Mouse (Mus musculus): Measurements from ENCODE around the gene Prss16. TPM values are rescaled to one million over a fixed set of nuclear protein-coding genes. Genes with fewer than 3 reads are reported as not detected.
A peak's percentile ranks its signal among the peaks of the same experiment; 100 is the strongest.

The Prss16 gene
- polyA plus RNA-seq, 1 experiment from 2014 or later: not detected

GRCm38 (mm10) chr13:21999147-21999546 lies 10.4 kb downstream of the Prss16 start:
- DNase-seq (ENCODE audit: low spot score): no peak
- H3K4me3 ChIP-seq (replicated peaks; ENCODE audit: low read length): no peak overlapping the region
- H3K36me3 ChIP-seq (replicated peaks; ENCODE audit: control insufficient read depth, insufficient read depth): no peaks in the 10 kb centered on the region
- no peaks in the 10 kb centered on the region for H3K4me1 ChIP-seq (replicated peaks; ENCODE audit: control insufficient read depth, insufficient read depth, low read length)
- peaks cover 95% of the 10 kb centered on the region for H3K27me3 ChIP-seq (ENCODE audit: control insufficient read depth, insufficient read depth, low read length)
- ATAC-seq (ENCODE audit: low FRiP score): no peak
- WGBS: 31% methylated on average over 4 of the region's 4 CpGs
- H3K27ac ChIP-seq: no peak overlapping the region
- H3K9ac ChIP-seq: no peak overlapping the region
- H3K9me3 ChIP-seq (ENCODE audit: control insufficient read depth, low read length): no peaks in the 10 kb centered on the region
- no peak overlapping the region for H3K4me2 ChIP-seq (replicated peaks)

- no peaks in the 10 kb centered on the region for H3K4me1 ChIP-seq (replicated peaks; ENCODE audit: control insufficient read depth, insufficient read depth, low read length)
- H3K9ac ChIP-seq: no peak overlapping the region
- H3K9me3 ChIP-seq (ENCODE audit: control insufficient read depth, low read length): no peaks in the 10 kb centered on the region
- 33% methylated on average over 3 of the region's 3 CpGs for WGBS
- H3K27me3 ChIP-seq (ENCODE audit: control insufficient read depth, insufficient read depth, low read length): peaks cover 95% of the 10 kb centered on the region
- DNase-seq (ENCODE audit: low spot score) (no peak), ATAC-seq (ENCODE audit: low FRiP score) (no peak)
- no peak overlapping the region for H3K27ac ChIP-seq
- H3K4me2 ChIP-seq (replicated peaks): no peak overlapping the region
- no peak overlapping the region for H3K4me3 ChIP-seq (replicated peaks; ENCODE audit: low read length)
- no peaks in the 10 kb centered on the region for H3K36me3 ChIP-seq (replicated peaks; ENCODE audit: control insufficient read depth, insufficient read depth)
These were observed 11.1 kb downstream of the Prss16 start for GRCm38 (mm10) chr13:21998412-21998811.

- no peak overlapping the region for H3K4me2 ChIP-seq (replicated peaks)
- H3K4me1 ChIP-seq (replicated peaks; ENCODE audit: control insufficient read depth, insufficient read depth, low read length): no peaks in the 10 kb centered on the region
- WGBS: 8% methylated on average over 4 of the region's 4 CpGs
- DNase-seq (ENCODE audit: low spot score) (no peak), ATAC-seq (ENCODE audit: low FRiP score) (no peak)
- no peaks in the 10 kb centered on the region for H3K36me3 ChIP-seq (replicated peaks; ENCODE audit: control insufficient read depth, insufficient read depth)
- H3K27ac ChIP-seq: no peak overlapping the region
- no peaks in the 10 kb centered on the region for H3K9me3 ChIP-seq (ENCODE audit: control insufficient read depth, low read length)
- no peak overlapping the region for H3K4me3 ChIP-seq (replicated peaks; ENCODE audit: low read length)
- H3K27me3 ChIP-seq (ENCODE audit: control insufficient read depth, insufficient read depth, low read length): peaks cover 94% of the 10 kb centered on the region
- no peak overlapping the region for H3K9ac ChIP-seq
These were observed 11.7 kb downstream of the Prss16 start for GRCm38 (mm10) chr13:21997821-21998220.

- no peaks in the 10 kb centered on the region for H3K36me3 ChIP-seq (replicated peaks; ENCODE audit: control insufficient read depth, insufficient read depth)
- DNase-seq (ENCODE audit: low spot score) (no peak), ATAC-seq (ENCODE audit: low FRiP score) (no peak)
- 0 out of 2 replicates have a peak overlapping the region, but pooled peaks have one; percentile 21 for H3K4me2 ChIP-seq (replicated peaks)
- no peaks in the 10 kb centered on the region for H3K9me3 ChIP-seq (ENCODE audit: control insufficient read depth, low read length)
- peak overlapping the region; percentile 13; the same call in 1 of the 2 replicates for H3K4me3 ChIP-seq (replicated peaks; ENCODE audit: low read length)
- peaks cover 94% of the 10 kb centered on the region for H3K27me3 ChIP-seq (ENCODE audit: control insufficient read depth, insufficient read depth, low read length)
- no peaks in the 10 kb centered on the region for H3K4me1 ChIP-seq (replicated peaks; ENCODE audit: control insufficient read depth, insufficient read depth, low read length)
- H3K9ac ChIP-seq: no peak overlapping the region
- WGBS: 2% methylated on average over 21 of the region's 21 CpGs
- H3K27ac ChIP-seq: no peak overlapping the region
These were observed 12.2 kb downstream of the Prss16 start for GRCm38 (mm10) chr13:21997201-21997820.

- H3K27me3 ChIP-seq (ENCODE audit: control insufficient read depth, insufficient read depth, low read length): peaks cover 94% of the 10 kb centered on the region
- H3K4me3 ChIP-seq (replicated peaks; ENCODE audit: low read length): peak overlapping the region; percentile 13
- H3K9me3 ChIP-seq (ENCODE audit: control insufficient read depth, low read length): no peaks in the 10 kb centered on the region
- 2% methylated on average over 13 of the region's 13 CpGs for WGBS
- DNase-seq (ENCODE audit: low spot score): no peak
- no peaks in the 10 kb centered on the region for H3K36me3 ChIP-seq (replicated peaks; ENCODE audit: control insufficient read depth, insufficient read depth)
- no peak overlapping the region for H3K27ac ChIP-seq
- no peaks in the 10 kb centered on the region for H3K4me1 ChIP-seq (replicated peaks; ENCODE audit: control insufficient read depth, insufficient read depth, low read length)
- H3K9ac ChIP-seq: no peak overlapping the region
- no peak for ATAC-seq (ENCODE audit: low FRiP score)
- H3K4me2 ChIP-seq (replicated peaks): 0 out of 2 replicates have a peak overlapping the region, but pooled peaks have one; percentile 21
These were observed 12.7 kb downstream of the Prss16 start for GRCm38 (mm10) chr13:21996840-21997185.

GRCm38 (mm10) chr13:21996101-21996839 lies 13.3 kb downstream of the Prss16 start:
- Histone ChIP-seq H3K27me3 (ENCODE audit: control insufficient read depth, insufficient read depth, low read length) (peaks cover 94% of the 10 kb centered on the region), H3K4me3 (replicated peaks; ENCODE audit: low read length) (peak overlapping the region; percentile 13), H3K4me1 (replicated peaks; ENCODE audit: control insufficient read depth, insufficient read depth, low read length) (no peaks in the 10 kb centered on the region), H3K4me2 (replicated peaks) (peak overlapping the region; percentile 41), H3K36me3 (replicated peaks; ENCODE audit: control insufficient read depth, insufficient read depth) (no peaks in the 10 kb centered on the region), H3K9me3 (ENCODE audit: control insufficient read depth, low read length) (no peaks in the 10 kb centered on the region), H3K9ac (no peak overlapping the region), H3K27ac (no peak overlapping the region)
- peak; percentile 54 for DNase-seq (ENCODE audit: low spot score)
- no peak for ATAC-seq (ENCODE audit: low FRiP score)
- WGBS: 2% methylated on average over 12 of the region's 12 CpGs

GRCm38 (mm10) chr13:21995331-21995914 lies 14.1 kb downstream of the Prss16 start:
- Histone ChIP-seq H3K4me2 (replicated peaks) (peak overlapping the region; percentile 41), H3K9ac (no peak overlapping the region), H3K4me3 (replicated peaks; ENCODE audit: low read length) (peak overlapping the region; percentile 9; the same call in 1 of the 2 replicates), H3K36me3 (replicated peaks; ENCODE audit: control insufficient read depth, insufficient read depth) (no peaks in the 10 kb centered on the region), H3K27me3 (ENCODE audit: control insufficient read depth, insufficient read depth, low read length) (peaks cover 92% of the 10 kb centered on the region), H3K4me1 (replicated peaks; ENCODE audit: control insufficient read depth, insufficient read depth, low read length) (no peaks in the 10 kb centered on the region), H3K27ac (no peak overlapping the region), H3K9me3 (ENCODE audit: control insufficient read depth, low read length) (no peaks in the 10 kb centered on the region)
- under 1% methylated on average over 21 of the region's 21 CpGs for WGBS
- ATAC-seq (ENCODE audit: low FRiP score) (peak; percentile 48; the same call in 1 of the 2 replicates), DNase-seq (ENCODE audit: low spot score) (no peak)

GRCm38 (mm10) chr13:21994896-21995295 lies 14.6 kb downstream of the Prss16 start:
- WGBS: 5% methylated on average over 8 of the region's 8 CpGs
- peaks cover 89% of the 10 kb centered on the region for H3K27me3 ChIP-seq (ENCODE audit: control insufficient read depth, insufficient read depth, low read length)

GRCm38 (mm10) chr13:21993957-21994738 lies 15.4 kb downstream of the Prss16 start:
- ATAC-seq (ENCODE audit: low FRiP score) (no peak), DNase-seq (ENCODE audit: low spot score) (no peak)
- Histone ChIP-seq H3K27ac (no peak overlapping the region), H3K9me3 (ENCODE audit: control insufficient read depth, low read length) (no peaks in the 10 kb centered on the region), H3K4me1 (replicated peaks; ENCODE audit: control insufficient read depth, insufficient read depth, low read length) (no peaks in the 10 kb centered on the region), H3K4me3 (replicated peaks; ENCODE audit: low read length) (no peak overlapping the region; the same call in 1 of the 2 replicates), H3K36me3 (replicated peaks; ENCODE audit: control insufficient read depth, insufficient read depth) (no peaks in the 10 kb centered on the region), H3K9ac (no peak overlapping the region), H3K4me2 (replicated peaks) (no peak overlapping the region), H3K27me3 (ENCODE audit: control insufficient read depth, insufficient read depth, low read length) (peaks cover 81% of the 10 kb centered on the region)
- 1% methylated on average over 22 of the region's 22 CpGs for WGBS

More at GRCm38 (mm10) chr13:21994896-21995295, 14.6 kb downstream of the Prss16 start:
- no peak for ATAC-seq (ENCODE audit: low FRiP score)
- H3K4me2 ChIP-seq (replicated peaks): peak overlapping the region; percentile 41
- H3K36me3 ChIP-seq (replicated peaks; ENCODE audit: control insufficient read depth, insufficient read depth): no peaks in the 10 kb centered on the region
- H3K4me3 ChIP-seq (replicated peaks; ENCODE audit: low read length): peak overlapping the region; percentile 9; the same call in 1 of the 2 replicates
- H3K4me1 ChIP-seq (replicated peaks; ENCODE audit: control insufficient read depth, insufficient read depth, low read length): no peaks in the 10 kb centered on the region
- H3K9ac ChIP-seq: no peak overlapping the region
- DNase-seq (ENCODE audit: low spot score): peak; percentile 45
- H3K27ac ChIP-seq: no peak overlapping the region
- H3K9me3 ChIP-seq (ENCODE audit: control insufficient read depth, low read length): no peaks in the 10 kb centered on the region
